Mouse (Mus musculus) left cerebral cortex, postnatal 14 days (tissue): ENCODE measurements around the gene Racgap1. TPM values are rescaled to one million over a fixed set of nuclear protein-coding genes. Genes with fewer than 3 reads are reported as not detected.

Source experiments
- DNase-seq, 2 experiments: peaks; one replicate each; pipeline ENCODE4 v3.0.0; 2021 to 2022; ENCODE audit warnings: low spot score in 2 of 2, mixed read lengths in 1 of 2
- intact Hi-C: fragments of 180-260 bp; cut with DNase I; formaldehyde crosslinking; loops from one replicate; pipeline ENCODE4 v1.15.1; 2025
- total RNA-seq, 2 experiments: library from RNA; stranded (reverse); gene quantifications; 2 replicates each; pipeline ENCODE4 v1.2.3; 2021

The Racgap1 gene
- total RNA-seq, 2 experiments from 2014 or later = 9.2 to 10.0 TPM

GRCm38 (mm10) chr15:99599245-99600070 is 52.0 kb downstream of the Racgap1 start:
- peak in 1 of 2 experiments; percentile 54 for DNase-seq
- intact Hi-C loops = loop anchor here (5.0 kb wide), 2 partner anchors 88 to 308 kb away; no protein-coding TSS in a partner anchor

- DNase-seq = no peak
- intact Hi-C loops = loop anchor here (2.0 to 5.0 kb wide), 3 partner anchors 90 to 310 kb away; no protein-coding TSS in a partner anchor
Measured at GRCm38 (mm10) chr15:99597596-99597995, 53.9 kb downstream of the Racgap1 start.

- intact Hi-C loops = loop anchor here (1.0 to 5.0 kb wide), 4 partner anchors 72 to 310 kb away; no protein-coding TSS in a partner anchor
Measured at GRCm38 (mm10) chr15:99596841-99597240, 54.6 kb downstream of the Racgap1 start.

GRCm38 (mm10) chr15:99596056-99596687 is 55.3 kb downstream of the Racgap1 start:
- intact Hi-C loops = loop anchor here (1.0 to 5.0 kb wide), 4 partner anchors 73 to 311 kb away; no protein-coding TSS in a partner anchor
- DNase-seq = peak; percentile 91 to 95

More at GRCm38 (mm10) chr15:99596841-99597240, 54.6 kb downstream of the Racgap1 start:
- DNase-seq = no peak

- intact Hi-C loops = loop anchor here (5.0 kb wide), 3 partner anchors 92 to 312 kb away; no protein-coding TSS in a partner anchor
- no peak for DNase-seq
Measured at GRCm38 (mm10) chr15:99594951-99595350, 56.5 kb downstream of the Racgap1 start.

- intact Hi-C loops = loop anchor here (5.0 kb wide), 1 partner anchor 96 kb away; no protein-coding TSS in a partner anchor
- no peak for DNase-seq
Measured at GRCm38 (mm10) chr15:99592877-99593276, 58.6 kb downstream of the Racgap1 start.

- DNase-seq = no peak
- intact Hi-C loops = loop anchor here (5.0 kb wide), 1 partner anchor 95 kb away; no protein-coding TSS in a partner anchor
Measured at GRCm38 (mm10) chr15:99592177-99592576, 59.3 kb downstream of the Racgap1 start.

GRCm38 (mm10) chr15:99590429-99591084 is 60.9 kb downstream of the Racgap1 start, which contains the start of gene Aqp5:
TSS of gene Aqp5 (plus strand) at chr15:99590782.
- intact Hi-C loops = loop anchor here (5.0 kb wide), 1 partner anchor 93 kb away; no protein-coding TSS in a partner anchor
- no peak for DNase-seq

GRCm38 (mm10) chr15:99589704-99590103 is 61.8 kb downstream of the Racgap1 start:
- no peak for DNase-seq
- intact Hi-C loops = loop anchor here (5.0 kb wide), 1 partner anchor 92 kb away; no protein-coding TSS in a partner anchor

GRCm38 (mm10) chr15:99589237-99589636 is 62.2 kb downstream of the Racgap1 start:
- intact Hi-C loops = no loop called here
- DNase-seq = no peak

GRCm38 (mm10) chr15:99586525-99586924 is 64.9 kb downstream of the Racgap1 start:
- intact Hi-C loops = no loop called here
- DNase-seq = no peak

- DNase-seq = no peak
- intact Hi-C loops = no loop called here
Measured at GRCm38 (mm10) chr15:99585741-99586140, 65.7 kb downstream of the Racgap1 start.

- intact Hi-C loops = no loop called here
- no peak for DNase-seq
Measured at GRCm38 (mm10) chr15:99584407-99585202, 66.9 kb downstream of the Racgap1 start.

GRCm38 (mm10) chr15:99583463-99584344 is 67.8 kb downstream of the Racgap1 start:
- intact Hi-C loops = no loop called here
- no peak for DNase-seq

- no peak for DNase-seq
- intact Hi-C loops = loop anchor here (5.0 kb wide), 1 partner anchor 82 kb away; no protein-coding TSS in a partner anchor
Measured at GRCm38 (mm10) chr15:99578802-99579485, 72.5 kb downstream of the Racgap1 start, which contains the start of gene Aqp2. TSS of gene Aqp2 (plus strand) at chr15:99579055.
